Mouse (Mus musculus) embryo, embryonic 11.5 days (tissue): Measurements from ENCODE around the gene Hormad1.

ENCODE experiments used
- DNase-seq: peaks from one replicate; pipeline ENCODE4 v3.0.0-alpha.2; 2012; ENCODE audit warnings: low read depth, low spot score

The Hormad1 gene

DNA sequence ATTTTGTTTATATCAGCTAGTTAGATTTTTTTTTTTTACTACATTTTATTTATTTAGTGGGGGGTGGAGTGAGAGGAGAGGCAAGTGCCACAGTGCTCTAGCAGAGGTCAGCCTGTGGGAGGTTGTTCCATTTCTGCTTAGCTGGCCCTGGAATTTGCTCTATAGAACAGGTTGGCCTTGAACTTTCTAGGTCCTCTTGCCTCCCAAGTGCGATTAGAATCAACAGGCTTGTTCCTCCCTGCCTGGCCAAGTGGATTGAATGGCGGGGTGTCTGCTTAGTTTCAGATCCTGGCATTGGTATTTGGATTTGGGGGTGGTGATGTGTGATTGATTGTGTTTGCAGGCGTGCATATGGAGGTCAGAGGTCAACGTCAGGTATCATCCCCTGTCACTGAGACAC, 76.6 kb downstream of the Hormad1 start:
- no peak for DNase-seq
